In genomic region chr10:111275822-111276221, GRCm38 (mm10) we compare ENCODE assay signal across 25 mouse cellular contexts. TPM values are rescaled to one million over a fixed set of nuclear protein-coding genes. Genes with fewer than 3 reads are reported as not detected.
"Had no signal": no experiment of that assay in that cellular context is flagged by ENCODE, and none has a peak within 500 bp of the region (broad histone marks: within the 10 kb centered on the region; RNA-seq: fewer than 3 reads in every experiment).

No protein-coding gene starts in this region.

- H3K4me1 ChIP-seq: embryonic facial prominence, embryonic 12.5 days; embryonic facial prominence, embryonic 13.5 days; embryonic facial prominence, embryonic 15.5 days; forebrain, embryonic 15.5 days had no signal

- H3K4me3 ChIP-seq: embryonic facial prominence, embryonic 12.5 days; embryonic facial prominence, embryonic 13.5 days; embryonic facial prominence, embryonic 15.5 days; erythroblast, embryonic 14.5 days; forebrain, embryonic 10.5 days; forebrain, embryonic 12.5 days; forebrain, embryonic 13.5 days; forebrain, embryonic 15.5 days; gastrocnemius, adult 2 months; heart, adult 2 months had no signal

- H3K27me3 ChIP-seq: embryonic facial prominence, embryonic 12.5 days; embryonic facial prominence, embryonic 13.5 days; embryonic facial prominence, embryonic 15.5 days; forebrain, embryonic 12.5 days; forebrain, embryonic 13.5 days; forebrain, embryonic 15.5 days had no signal

- H3K4me2 ChIP-seq: embryonic facial prominence, embryonic 12.5 days; embryonic facial prominence, embryonic 13.5 days; embryonic facial prominence, embryonic 15.5 days; forebrain, embryonic 12.5 days; forebrain, embryonic 13.5 days; forebrain, embryonic 15.5 days had no signal

- H3K27ac ChIP-seq: embryonic facial prominence, embryonic 12.5 days; embryonic facial prominence, embryonic 13.5 days; embryonic facial prominence, embryonic 15.5 days; forebrain, embryonic 10.5 days; forebrain, embryonic 12.5 days; forebrain, embryonic 13.5 days; forebrain, embryonic 15.5 days; gastrocnemius, adult 2 months; heart, adult 2 months had no signal

- H3K9me3 ChIP-seq: embryonic facial prominence, embryonic 12.5 days; embryonic facial prominence, embryonic 13.5 days; embryonic facial prominence, embryonic 15.5 days; forebrain, embryonic 10.5 days; forebrain, embryonic 12.5 days; forebrain, embryonic 13.5 days; forebrain, embryonic 15.5 days had no signal

- DNase-seq: cerebellum, adult 8-10 months; cerebellum, adult 9-10 months; cerebellum, adult 9-11 months; cerebellum, postnatal 10 days; cerebellum, postnatal 14 days; cerebellum, postnatal 25 days; cerebellum, postnatal 36 days; embryo, embryonic 11 days; forebrain, postnatal 0 days; gastrocnemius, adult 2 months; gastrocnemius, postnatal 10 days; gastrocnemius, postnatal 14 days; gastrocnemius, postnatal 25 days; gastrocnemius, postnatal 36 days; heart, adult 11 months; heart, adult 18-20 months; heart, adult 2 months had no signal

RNA-seq across cellular contexts. Expression of gene Bbs10, which starts 22.7 kb away (rescaled TPM):
- polyA plus RNA-seq: erythroblast, embryonic 14.5 days had no signal
